Mouse (Mus musculus): ENCODE results near the gene Usp45. TPM values are rescaled to one million over a fixed set of nuclear protein-coding genes. Genes with fewer than 3 reads are reported as not detected.

Gene Usp45
- polyA plus RNA-seq, 1 experiment = 19.8 TPM

DNA sequence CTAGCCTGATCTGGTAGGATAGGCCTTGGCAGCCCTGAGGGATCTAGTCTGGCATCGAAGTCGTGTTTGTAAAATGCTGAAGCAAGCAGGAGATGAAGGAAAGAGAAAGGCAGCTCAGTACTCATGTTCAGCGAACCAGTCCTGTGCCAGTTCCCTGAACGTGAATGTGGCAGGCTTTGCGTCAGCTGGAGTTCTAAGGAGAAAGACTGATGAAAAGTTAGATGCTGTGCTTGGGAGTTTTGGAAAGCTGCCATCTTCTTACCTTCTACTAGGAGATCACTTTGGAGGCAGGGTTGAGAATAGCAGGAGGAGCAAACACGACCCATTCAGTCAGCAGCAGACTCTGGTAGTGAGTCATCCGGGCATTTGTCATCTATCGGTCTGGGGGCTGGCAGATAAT lies 118.9 kb downstream of the Usp45 start:
- H3K4me3 ChIP-seq (ENCODE audit: insufficient read depth, low read length) = no peak overlapping the region
- H3K27ac ChIP-seq (ENCODE audit: insufficient read depth, low read length) = no peak overlapping the region
- no peaks in the 10 kb centered on the region for H3K4me1 ChIP-seq (ENCODE audit: control insufficient read depth, insufficient read depth, low read length)
- TF ChIP-seq POLR2A (IDR thresholded peaks at IDR 0.05; ENCODE audit: extremely low read depth, insufficient read depth, low read length) = no peak
- TF ChIP-seq CTCF (IDR thresholded peaks at IDR 0.05; ENCODE audit: extremely low read depth, insufficient read depth, low read length) = no peak

Other genes with a start within 250 kb of the Usp45 start
- not detected in 2 replicates for gene Prdm13, start 81.2 kb upstream of the Usp45 start, polyA plus RNA-seq (2012; rRNA removed)
- 23.8 and 25.6 TPM in 2 replicates for gene Ccnc, start 39.5 kb upstream of the Usp45 start, polyA plus RNA-seq (2012; rRNA removed)
- gene Tstd3, start 56 bp downstream of the Usp45 start, polyA plus RNA-seq (2012; rRNA removed) = 18.7 and 18.9 TPM in 2 replicates
- gene Pnisr, start 80.4 kb downstream of the Usp45 start, polyA plus RNA-seq (2012; rRNA removed) = 229 and 270 TPM in 2 replicates
- gene Coq3, start 112.5 kb downstream of the Usp45 start, polyA plus RNA-seq (2012; rRNA removed) = 10.7 and 11.5 TPM in 2 replicates
- gene Faxc, start 164.2 kb downstream of the Usp45 start, polyA plus RNA-seq (2012; rRNA removed) = 20.7 and 22.5 TPM in 2 replicates